Mouse (Mus musculus) adrenal gland, adult 8-10 months (tissue): ENCODE measurements around the gene Xk. TPM values are rescaled to one million over a fixed set of nuclear protein-coding genes. Genes with fewer than 3 reads are reported as not detected.
"Not testable (repeated sequence)": the region's sequence is repeated elsewhere in the genome, so short reads cannot be mapped to it uniquely, and the experiment has no call there.

Experiments
- DNase-seq: peaks from one replicate; pipeline ENCODE4 v3.0.0; 2022
- total RNA-seq, 4 experiments: library from RNA; stranded (reverse); gene quantifications; 2 replicates each; pipeline ENCODE4 v1.2.4; 2022

Gene Xk
- total RNA-seq, 4 experiments from 2014 or later: 2.5 to 2.7 (median 2.5) TPM

- DNase-seq: not testable (repeated sequence)
Measured at GRCm38 (mm10) chrX:9327954-9328353, 55.4 kb downstream of the Xk start.

GRCm38 (mm10) chrX:9332366-9332962 is 59.9 kb downstream of the Xk start:
- DNase-seq: not testable (repeated sequence)

DNA sequence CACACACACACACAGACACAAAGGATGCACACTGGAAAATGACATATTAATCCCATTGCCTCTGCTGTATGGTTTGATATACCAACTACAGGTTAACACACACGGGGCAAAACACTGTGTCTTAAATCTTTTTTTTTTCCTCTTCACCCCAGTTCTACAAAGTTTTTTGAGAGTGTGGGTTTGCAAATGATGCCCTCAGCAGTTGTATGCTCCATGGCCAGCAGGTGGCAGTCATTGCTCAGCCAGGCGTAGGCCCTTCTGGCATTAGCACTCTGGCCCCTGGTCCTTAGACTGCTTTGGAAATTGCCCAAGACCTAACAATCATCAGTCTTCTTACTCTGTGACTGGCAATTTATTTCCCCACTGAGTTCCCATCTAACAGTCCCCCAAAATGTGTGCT is 60.5 kb downstream of the Xk start:
- peak; percentile 14 for DNase-seq

DNA sequence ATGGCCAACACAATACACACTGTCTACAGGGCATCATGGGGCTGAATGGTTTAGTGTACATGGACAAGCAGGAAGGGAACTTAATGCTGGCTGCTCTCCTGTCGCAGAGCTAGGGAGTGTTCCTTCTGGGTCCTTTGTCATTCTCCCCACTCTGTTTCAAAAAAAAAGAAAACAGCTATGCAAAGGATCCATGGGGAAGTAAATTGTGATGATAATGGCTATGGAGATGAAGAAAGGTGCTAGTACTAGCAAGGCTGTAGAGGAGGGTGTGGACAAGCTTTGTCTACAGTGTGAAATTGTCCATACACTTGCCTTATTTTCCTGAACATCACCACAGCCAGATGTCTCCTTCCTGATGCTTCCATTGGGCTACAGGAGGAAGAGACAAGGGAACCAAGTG is 62.4 kb downstream of the Xk start:
- DNase-seq: not testable (repeated sequence)

GRCm38 (mm10) chrX:9350327-9350726 is 77.8 kb downstream of the Xk start, which contains the start of gene H2al1k:
H2al1k (plus strand) TSS chrX:9350627.
- not testable (repeated sequence) for DNase-seq

Other genes with a start within 250 kb of the Xk start
- gene Fthl17e, start 239.3 kb upstream of the Xk start, total RNA-seq: not detected
- gene Fthl17f, start 209.7 kb upstream of the Xk start, total RNA-seq: not detected
- gene 4930402K13Rik, start 168.2 kb upstream of the Xk start, total RNA-seq: not detected
- gene Lancl3, start 72.9 kb upstream of the Xk start, total RNA-seq: 1 to 10 TPM; 2.3 to 4.9 (median 3.8) TPM
- not detected for gene Gm14862, start 15.9 kb upstream of the Xk start, total RNA-seq
- gene H2al1m, start 11.0 kb downstream of the Xk start, total RNA-seq: not detected
- not detected for gene H2al1k, start 77.9 kb downstream of the Xk start, total RNA-seq
- 10 to 100 TPM; 22.3 to 30.8 (median 27.1) TPM for gene Cybb, start 215.0 kb downstream of the Xk start, total RNA-seq